Mouse (Mus musculus) brain, embryonic 14.5 days (tissue): ENCODE measurements at regions not wholly inside any gene's neighbourhood (a gene's known extent, or its start where the extent isn't known, plus 50 kb on each side); places are given as distances from the start of the nearest gene placed in this dataset.

Source experiments
- CTCF ChIP-seq: fragments of 200-500 bp; IDR thresholded peaks from 2 replicates; pipeline ENCODE4 v1.5.1; 2012; ENCODE audit warnings: inconsistent platforms, mild to moderate bottlenecking, moderate library complexity, borderline replicate concordance; ENCODE audit not compliant: insufficient read depth, insufficient read length; ENCODE audit errors: extremely low read depth
- POLR2A ChIP-seq: fragments of 200-500 bp; IDR thresholded peaks from 2 replicates; pipeline ENCODE4 v1.6.1; 2012; ENCODE audit warnings: mild to moderate bottlenecking, inconsistent platforms, borderline replicate concordance; ENCODE audit not compliant: poor library complexity, insufficient read depth, insufficient read length, severe bottlenecking; ENCODE audit errors: extremely low read depth

DNA sequence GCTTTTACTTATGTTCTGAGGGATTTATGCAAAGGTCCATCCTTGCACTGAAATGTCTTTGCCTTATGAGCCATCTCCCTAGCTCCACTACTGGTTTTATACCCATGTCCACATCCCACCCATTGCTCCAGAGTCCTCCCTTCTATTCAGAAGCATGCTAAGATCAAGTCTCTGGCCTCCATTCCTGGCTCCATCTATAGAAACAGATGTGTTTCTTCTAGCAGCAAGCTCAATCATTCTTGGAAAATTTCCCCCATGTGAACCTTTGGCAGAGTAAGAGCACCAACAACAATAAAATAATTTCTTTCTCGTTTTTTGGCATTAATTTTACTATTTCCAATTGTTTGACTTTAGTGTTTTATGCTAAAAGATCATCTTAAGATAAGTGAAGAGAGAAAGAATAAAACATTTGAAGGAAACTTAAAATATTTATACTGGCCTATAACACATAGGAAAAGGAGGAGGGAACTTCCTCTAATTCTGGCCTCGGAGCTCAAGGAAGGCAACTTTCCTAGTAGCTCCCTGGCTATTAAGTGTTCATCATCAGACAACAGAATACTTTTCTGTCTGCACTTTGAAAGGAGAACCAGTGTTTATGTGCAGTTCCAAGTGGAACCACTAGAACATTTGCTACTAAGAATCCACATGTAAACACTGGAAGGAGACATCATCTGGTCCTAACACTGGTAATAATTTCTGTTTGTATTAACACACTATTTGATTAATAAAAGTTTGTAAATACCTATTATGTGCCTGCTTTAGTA lies 171.8 kb downstream of the Fbxo8 start:
- TF ChIP-seq CTCF (no peak), POLR2A (no peak)
